Mouse (Mus musculus) Patski (cell line): ENCODE data around the gene Mef2b. TPM values are rescaled to one million over a fixed set of nuclear protein-coding genes. Genes with fewer than 3 reads are reported as not detected.

Experiments used
- ATAC-seq: fragments of 100-300 bp; one replicate; pipeline ENCODE4 v1.8.0; 2021
- CTCF ChIA-PET: fragments of 350-600 bp; sonication (Branson Sonifier 250); formaldehyde crosslinking; loops from one replicate; lab custom pipeline; 2022; ENCODE audit warnings: inconsistent platforms; lab: Charles Lee
- POLR2A ChIA-PET: fragments of 350-600 bp; sonication (Branson Sonifier 250); formaldehyde crosslinking; loops from one replicate; lab custom pipeline; 2022; ENCODE audit warnings: antibody characterized with exemption, inconsistent platforms; lab: Charles Lee
- DNase-seq: peaks from one replicate; pipeline ENCODE4 v3.0.0-alpha.2; 2011; ENCODE audit warnings: low read depth, low spot score
- H3K27me3 ChIP-seq: fragments of 371-371 bp; one replicate; pipeline ENCODE4 v1.5.1; 2021
- CTCF ChIP-seq: fragments of 100-300 bp; IDR thresholded peaks from one replicate; pipeline ENCODE4 v1.5.1; 2021
- in situ Hi-C: fragments of 300-500 bp; cut with MboI; formaldehyde crosslinking; loops from 3 replicates; pipeline ENCODE4 v1.11.1; 2018; ENCODE audit warnings: low pct_unique_long_range_greater_than_20kb, mixed read lengths
- polyA plus RNA-seq: library from polyadenylated mRNA; unstranded; gene quantifications from one replicate; pipeline ENCODE4 v1.2.3, GENCODE M21; 2021

Mef2b gene
- polyA plus RNA-seq, 1 experiment from 2014 or later, result 0.54 TPM

- no peaks in the 10 kb centered on the region for H3K27me3 ChIP-seq
- in situ Hi-C loops, result loop anchor here (25.0 kb wide), 1 partner anchor 261 kb away; the partner anchor contains the start of genes Ndufa13, Tssk6 and Yjefn3
- CTCF ChIA-PET, result interaction anchor here (1.6 kb wide), 1 partner anchor 26 kb away, joined by 5 read pairs; no protein-coding TSS in a partner anchor
- POLR2A ChIA-PET, result interaction anchor here (0.6 to 0.7 kb wide), 4 partner anchors 54 to 294 kb away, joined by 3 to 5 read pairs (median 4); no protein-coding TSS in a partner anchor
- no peak for TF ChIP-seq CTCF
- no peak for ATAC-seq
- no peak for DNase-seq
These were observed 33.8 kb downstream of the Mef2b start for GRCm38 (mm10) chr8:70173320-70173719.

DNA sequence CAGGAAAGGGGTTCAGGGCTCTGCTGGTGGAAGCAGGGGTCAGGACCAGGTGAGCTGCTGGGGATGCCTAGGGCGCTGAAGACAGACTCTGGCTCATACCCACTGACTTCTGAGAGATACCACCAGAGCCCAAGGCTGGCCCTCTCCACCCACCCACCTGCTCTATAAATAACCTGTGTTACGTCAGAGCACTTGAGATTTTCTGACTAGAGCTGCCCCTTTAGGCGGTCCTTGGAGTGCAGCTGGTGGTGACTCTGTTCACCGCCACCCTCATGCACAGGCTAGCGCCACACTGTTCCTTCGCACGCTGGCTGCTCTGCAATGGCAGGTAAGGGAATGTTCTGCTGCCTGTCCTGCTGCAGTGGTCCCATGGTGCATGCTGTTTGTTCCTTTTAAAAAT is 34.6 kb downstream of the Mef2b start:
- DNase-seq (no peak), ATAC-seq (no peak)
- ChIA-PET CTCF (interaction anchor here (1.6 kb wide), 1 partner anchor 25 kb away, joined by 5 read pairs; no protein-coding TSS in a partner anchor), POLR2A (no interaction called here)
- no peaks in the 10 kb centered on the region for H3K27me3 ChIP-seq
- in situ Hi-C loops, result loop anchor here (25.0 kb wide), 1 partner anchor 262 kb away; the partner anchor contains the start of genes Ndufa13, Tssk6 and Yjefn3
- TF ChIP-seq CTCF, result no peak

DNA sequence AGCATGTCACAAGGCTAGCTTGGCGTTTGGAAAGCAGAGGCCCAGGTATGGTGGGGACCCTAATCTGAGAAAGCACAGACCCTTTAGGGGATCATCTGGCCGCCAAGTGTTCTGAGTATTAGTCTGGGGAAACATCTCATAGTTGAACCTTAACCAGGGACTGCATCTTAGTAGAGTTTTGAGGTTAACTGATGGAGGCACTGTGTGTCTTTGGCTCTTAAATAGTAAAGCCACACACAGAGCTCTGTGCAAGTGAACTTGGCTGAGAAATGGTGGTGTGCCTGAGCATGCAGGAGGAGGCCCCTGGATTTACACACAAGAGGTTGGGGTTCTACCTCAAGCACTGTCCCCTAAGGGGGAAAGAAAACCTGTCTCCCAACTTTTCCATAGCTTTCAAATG is 38.7 kb downstream of the Mef2b start:
- H3K27me3 ChIP-seq, result no peaks in the 10 kb centered on the region
- no peak for DNase-seq
- no peak for ATAC-seq
- no peak for TF ChIP-seq CTCF
- POLR2A ChIA-PET, result no interaction called here
- in situ Hi-C loops, result no loop called here
- CTCF ChIA-PET, result interaction anchor here (0.6 to 1.9 kb wide), 5 partner anchors 8 to 58 kb away, joined by 3 to 6 read pairs (median 3); partner anchors contain the start of gene Slc25a42

GRCm38 (mm10) chr8:70179082-70179481 is 39.6 kb downstream of the Mef2b start:
- no peaks in the 10 kb centered on the region for H3K27me3 ChIP-seq
- no peak for ATAC-seq
- in situ Hi-C loops, result no loop called here
- no peak for TF ChIP-seq CTCF
- DNase-seq, result no peak
- ChIA-PET POLR2A (no interaction called here), CTCF (interaction anchor here (0.6 to 1.4 kb wide), 3 partner anchors 15 to 57 kb away, joined by 3 read pairs; partner anchors contain the start of gene Slc25a42)

- no peaks in the 10 kb centered on the region for H3K27me3 ChIP-seq
- no peak for DNase-seq
- no peak for TF ChIP-seq CTCF
- no peak for ATAC-seq
- in situ Hi-C loops, result no loop called here
- ChIA-PET POLR2A (interaction anchor here (1.7 kb wide), 1 partner anchor 9 kb away, joined by 5 read pairs; the partner anchor contains the start of gene Tmem161a), CTCF (no interaction called here)
These were observed 41.8 kb downstream of the Mef2b start for GRCm38 (mm10) chr8:70181212-70181902.

DNA sequence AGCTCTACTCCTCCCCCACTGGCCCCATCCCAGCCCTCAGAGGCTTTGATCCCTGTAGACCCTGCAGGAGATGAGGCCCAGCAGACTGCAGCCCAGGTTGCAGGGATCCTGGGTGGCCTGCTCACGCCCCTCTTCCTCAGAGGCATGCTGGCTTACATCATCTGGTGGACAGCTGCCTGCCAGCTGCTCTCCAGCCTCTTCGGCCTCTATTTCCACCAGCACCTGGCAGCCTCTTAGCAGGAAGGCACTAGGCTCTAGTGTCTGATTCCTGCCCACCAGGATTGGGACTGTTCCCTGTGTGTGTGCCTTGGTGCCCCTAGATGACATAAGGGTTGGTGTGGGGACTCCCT is 42.4 kb downstream of the Mef2b start:
- POLR2A ChIA-PET, result interaction anchor here (1.7 kb wide), 1 partner anchor 10 kb away, joined by 5 read pairs; the partner anchor contains the start of gene Tmem161a
- in situ Hi-C loops, result no loop called here
- CTCF ChIA-PET, result no interaction called here
- ATAC-seq (no peak), DNase-seq (no peak)
- TF ChIP-seq CTCF, result no peak
- no peaks in the 10 kb centered on the region for H3K27me3 ChIP-seq

- ATAC-seq (no peak), DNase-seq (no peak)
- POLR2A ChIA-PET, result interaction anchor here (0.6 kb wide), 1 partner anchor 1005 kb away, joined by 5 read pairs; no protein-coding TSS in a partner anchor
- in situ Hi-C loops, result no loop called here
- no peak for TF ChIP-seq CTCF
- CTCF ChIA-PET, result no interaction called here
- H3K27me3 ChIP-seq, result no peaks in the 10 kb centered on the region
These were observed 43.7 kb downstream of the Mef2b start for GRCm38 (mm10) chr8:70183194-70183593.

DNA sequence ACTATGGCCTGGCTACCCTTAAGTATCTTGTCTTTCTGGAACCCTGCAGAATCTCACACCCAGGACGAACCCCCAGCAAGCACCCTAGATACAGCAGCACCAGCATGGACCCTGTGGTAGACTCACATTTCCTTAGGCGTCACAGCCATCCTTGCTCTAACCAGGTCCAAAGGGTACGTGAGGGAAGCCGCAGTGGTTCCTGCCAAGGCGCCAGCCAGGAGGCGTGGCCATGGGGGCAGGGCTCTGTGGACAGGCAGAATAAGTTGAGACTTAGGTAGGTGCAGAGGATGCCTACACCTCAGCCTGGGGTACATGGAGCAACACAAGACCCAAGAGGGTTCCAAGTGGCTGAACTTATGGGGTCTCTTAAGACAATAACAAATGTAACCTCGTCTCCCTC is 49.2 kb downstream of the Mef2b start:
- in situ Hi-C loops, result no loop called here
- CTCF ChIA-PET, result no interaction called here
- ATAC-seq (no peak), DNase-seq (no peak)
- H3K27me3 ChIP-seq, result no peaks in the 10 kb centered on the region
- POLR2A ChIA-PET, result no interaction called here
- TF ChIP-seq CTCF, result no peak

GRCm38 (mm10) chr8:70193238-70193637 is 53.7 kb downstream of the Mef2b start:
- TF ChIP-seq CTCF, result no peak
- in situ Hi-C loops, result no loop called here
- DNase-seq (no peak), ATAC-seq (no peak)
- CTCF ChIA-PET, result no interaction called here
- POLR2A ChIA-PET, result no interaction called here
- H3K27me3 ChIP-seq, result no peaks in the 10 kb centered on the region

GRCm38 (mm10) chr8:70194191-70194590 is 54.7 kb downstream of the Mef2b start:
- ATAC-seq, result no peak
- ChIA-PET CTCF (interaction anchor here (0.9 to 2.1 kb wide), 3 partner anchors 15 to 29 kb away, joined by 3 to 7 read pairs (median 3); no protein-coding TSS in a partner anchor), POLR2A (interaction anchor here (0.8 kb wide), 1 partner anchor 10 kb away, joined by 3 read pairs; no protein-coding TSS in a partner anchor)
- TF ChIP-seq CTCF, result no peak
- no peak for DNase-seq
- no peaks in the 10 kb centered on the region for H3K27me3 ChIP-seq
- in situ Hi-C loops, result no loop called here

GRCm38 (mm10) chr8:70195762-70196161 is 56.3 kb downstream of the Mef2b start:
- no peaks in the 10 kb centered on the region for H3K27me3 ChIP-seq
- ChIA-PET CTCF (interaction anchor here (2.1 kb wide), 1 partner anchor 13 kb away, joined by 7 read pairs; no protein-coding TSS in a partner anchor), POLR2A (interaction anchor here (1.1 kb wide), 1 partner anchor 17 kb away, joined by 3 read pairs; the partner anchor contains the start of gene Slc25a42)
- ATAC-seq, result no peak
- no peak for TF ChIP-seq CTCF
- in situ Hi-C loops, result no loop called here
- DNase-seq, result no peak
